Mouse (Mus musculus) lung, embryonic 16.5 days (tissue): Measurements from ENCODE around the gene Olfml2a. TPM values are rescaled to one million over a fixed set of nuclear protein-coding genes. Genes with fewer than 3 reads are reported as not detected.

ENCODE experiments used
- ATAC-seq: fragments of 200-750 bp; cut with Nextera tagmentation; 2 replicates; pipeline ENCODE4 v1.8.0; 2017; ENCODE audit warnings: low read depth, mild to moderate bottlenecking, moderate library complexity
- H3K27ac ChIP-seq: fragments of 300-500 bp; sonication (generic); 2 replicates; pipeline ENCODE4 v1.5.1; 2014; ENCODE audit warnings: mild to moderate bottlenecking, control low read depth, low read length
- H3K27me3 ChIP-seq: fragments of 300-500 bp; sonication (generic); 2 replicates; pipeline ENCODE4 v1.6.1; 2014; ENCODE audit warnings: low read depth, low read length, mixed read lengths; ENCODE audit not compliant: control insufficient read depth, insufficient read depth
- H3K36me3 ChIP-seq: fragments of 300-500 bp; sonication (generic); 2 replicates; pipeline ENCODE4 v1.6.1; 2014; ENCODE audit warnings: low read length; ENCODE audit not compliant: control insufficient read depth, insufficient read depth
- H3K4me1 ChIP-seq: fragments of 300-500 bp; sonication (generic); replicated peaks from 2 replicates; pipeline ENCODE4 v1.6.1; 2014; ENCODE audit warnings: low read length, mixed read lengths; ENCODE audit not compliant: control insufficient read depth, insufficient read depth
- H3K4me2 ChIP-seq: fragments of 300-500 bp; sonication (generic); 2 replicates; pipeline ENCODE4 v1.6.1; 2014; ENCODE audit warnings: low read depth, low read length, control low read depth
- H3K4me3 ChIP-seq: fragments of 300-500 bp; sonication (generic); 2 replicates; pipeline ENCODE4 v1.5.1; 2014; ENCODE audit warnings: mild to moderate bottlenecking, low read length, control low read depth
- H3K9ac ChIP-seq: fragments of 300-500 bp; sonication (generic); 2 replicates; pipeline ENCODE4 v1.6.1; 2014; ENCODE audit warnings: low read length, control low read depth
- H3K9me3 ChIP-seq: fragments of 300-500 bp; sonication (generic); 2 replicates; pipeline ENCODE4 v1.6.1; 2016; ENCODE audit warnings: low read length; ENCODE audit not compliant: control insufficient read depth
- WGBS: fragments of 180-500 bp; shearing (Covaris S2); extraction: QIAGEN DNeasy Blood & Tissue Kit; methylation state at CpG from one replicate; pipeline ENCODE4 v1.1.7; 2014; 5-methylcytosine and 5-hydroxymethylcytosine counted together
- polyA plus RNA-seq: library from polyadenylated mRNA; unstranded; fragments of >200 nt; fragmentation: Nextera tagmentation; extraction: Ambion mirVana; gene quantifications from 2 replicates; pipeline ENCODE4 v1.2.1, GENCODE M21; 2015

Gene Olfml2a
- polyA plus RNA-seq, 1 experiment from 2014 or later = 7.5 TPM

GRCm38 (mm10) chr2:39001866-39002265 is 70.1 kb downstream of the Olfml2a start:
- Histone ChIP-seq H3K4me3 (no peak overlapping the region), H3K9me3 (no peaks in the 10 kb centered on the region), H3K36me3 (peaks cover 34% of the 10 kb centered on the region), H3K27ac (no peak overlapping the region), H3K27me3 (no peaks in the 10 kb centered on the region), H3K9ac (no peak overlapping the region), H3K4me1 (peaks cover 29% of the 10 kb centered on the region), H3K4me2 (no peak overlapping the region)
- no peak for ATAC-seq
- 75% methylated on average over 3 of the region's 3 CpGs for WGBS

DNA sequence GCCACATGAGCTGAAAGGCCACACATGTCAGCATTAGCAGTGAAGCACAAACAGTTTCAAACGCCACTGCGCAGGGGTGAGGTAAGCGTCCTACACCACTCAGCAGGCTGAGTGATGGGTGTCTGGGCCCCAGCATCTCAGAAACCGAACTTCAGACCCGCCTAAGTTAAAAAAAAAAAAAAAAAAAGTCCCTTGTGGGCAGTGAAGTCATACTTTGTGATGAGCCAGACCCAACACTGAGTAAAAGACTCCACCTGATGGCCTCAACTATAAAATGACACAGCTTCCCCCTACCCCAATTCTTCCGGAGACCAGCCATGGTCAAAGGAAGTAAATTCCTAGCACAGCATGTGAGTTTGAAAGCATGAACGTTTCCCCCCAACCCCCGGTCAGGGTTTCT is 71.3 kb downstream of the Olfml2a start:
- no peak for ATAC-seq
- H3K4me1 ChIP-seq = peaks cover 28% of the 10 kb centered on the region
- H3K27ac ChIP-seq = no peak overlapping the region
- 42% methylated on average over 8 of the region's 8 CpGs for WGBS
- H3K4me3 ChIP-seq = peak overlapping the region; percentile 93
- no peaks in the 10 kb centered on the region for H3K9me3 ChIP-seq
- H3K4me2 ChIP-seq = peak overlapping the region; percentile 66
- peaks cover 34% of the 10 kb centered on the region for H3K36me3 ChIP-seq
- peak overlapping the region; percentile 92; the same call in 1 of the 2 replicates for H3K9ac ChIP-seq
- no peaks in the 10 kb centered on the region for H3K27me3 ChIP-seq

GRCm38 (mm10) chr2:39003512-39003911 is 71.7 kb downstream of the Olfml2a start:
- WGBS = 66% methylated on average over 5 of the region's 5 CpGs
- peaks cover 34% of the 10 kb centered on the region for H3K36me3 ChIP-seq
- H3K27me3 ChIP-seq = no peaks in the 10 kb centered on the region
- no peak for ATAC-seq
- H3K4me1 ChIP-seq = peaks cover 28% of the 10 kb centered on the region
- H3K4me2 ChIP-seq = peak overlapping the region; percentile 66
- H3K4me3 ChIP-seq = peak overlapping the region; percentile 93
- H3K9ac ChIP-seq = peak overlapping the region; percentile 92
- no peak overlapping the region for H3K27ac ChIP-seq
- H3K9me3 ChIP-seq = no peaks in the 10 kb centered on the region

DNA sequence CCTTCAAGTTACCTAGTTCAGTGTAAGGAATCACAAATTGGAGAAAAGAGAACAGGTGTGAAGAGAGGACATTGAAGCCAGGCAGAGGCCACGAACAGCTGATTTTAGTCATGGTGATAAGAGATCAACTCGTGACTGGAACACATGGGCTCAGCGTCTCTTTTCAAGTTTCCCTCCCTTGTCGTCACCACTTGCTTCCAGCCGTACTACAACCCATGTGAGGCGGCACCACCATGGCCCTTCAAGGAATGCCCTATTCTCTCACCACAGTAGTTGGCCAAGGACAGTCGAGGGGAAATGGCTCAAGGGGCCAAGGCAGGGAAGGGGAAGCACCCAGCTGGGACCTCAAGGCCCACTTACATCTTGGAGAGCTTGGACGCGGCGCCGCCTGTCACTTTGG is 72.6 kb downstream of the Olfml2a start:
- H3K27me3 ChIP-seq = no peaks in the 10 kb centered on the region
- H3K27ac ChIP-seq = peak overlapping the region; percentile 83
- H3K4me2 ChIP-seq = peak overlapping the region; percentile 66
- peak overlapping the region; percentile 93 for H3K4me3 ChIP-seq
- H3K4me1 ChIP-seq = peaks cover 32% of the 10 kb centered on the region
- no peaks in the 10 kb centered on the region for H3K9me3 ChIP-seq
- peaks cover 34% of the 10 kb centered on the region for H3K36me3 ChIP-seq
- H3K9ac ChIP-seq = peak overlapping the region; percentile 92
- ATAC-seq = no peak
- whole genome bisulfite sequencing = 0% methylated on average over 11 of the region's 11 CpGs

- peak within 1 kb of the TSS; percentile 83 for H3K27ac ChIP-seq
- H3K4me3 ChIP-seq = peak within 1 kb of the TSS; percentile 93
- ATAC-seq = peak; percentile 89
- under 1% methylated on average over 58 of the region's 58 CpGs for WGBS
- H3K36me3 ChIP-seq = peaks cover 32% of the 10 kb centered on the region
- peak within 1 kb of the TSS; percentile 66 for H3K4me2 ChIP-seq
- no peaks in the 10 kb centered on the region for H3K9me3 ChIP-seq
- peak within 1 kb of the TSS; percentile 92 for H3K9ac ChIP-seq
- H3K27me3 ChIP-seq = no peaks in the 10 kb centered on the region
- peaks cover 36% of the 10 kb centered on the region for H3K4me1 ChIP-seq
Observed at GRCm38 (mm10) chr2:39004880-39005435, 73.2 kb downstream of the Olfml2a start, which contains the start of gene Arpc5l. Gene Arpc5l, plus strand, starts transcription at chr2:39005348.

DNA sequence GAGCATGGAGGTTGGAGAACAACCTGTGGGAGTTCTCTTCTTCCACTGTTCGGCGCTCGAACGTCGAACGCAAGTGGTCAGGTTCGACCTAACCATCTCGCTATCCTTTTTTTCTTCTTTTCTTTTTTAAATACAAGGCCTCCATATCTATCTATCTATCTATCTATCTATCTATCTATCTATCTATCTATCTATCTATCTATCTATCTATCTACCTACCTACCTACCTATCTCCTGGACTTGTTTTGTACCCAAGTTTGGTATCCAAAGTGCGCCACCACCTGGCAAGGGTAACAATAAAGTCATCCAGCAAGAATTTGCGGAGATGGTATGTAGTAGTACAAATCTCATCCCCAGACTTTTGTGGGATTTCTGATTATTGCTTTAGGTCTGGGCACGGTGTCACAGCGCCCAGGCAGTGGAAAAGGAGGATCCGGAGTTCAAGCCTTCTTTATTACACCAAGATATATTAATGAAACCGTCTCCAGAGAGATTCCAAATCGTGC is 73.8 kb downstream of the Olfml2a start, which contains the start of gene Rpl35:
Gene Rpl35 (minus strand): TSS at position 51 of the 506 bp plus-strand sequence.
- WGBS = 10% methylated on average over 15 of the region's 15 CpGs
- peaks cover 36% of the 10 kb centered on the region for H3K4me1 ChIP-seq

DNA sequence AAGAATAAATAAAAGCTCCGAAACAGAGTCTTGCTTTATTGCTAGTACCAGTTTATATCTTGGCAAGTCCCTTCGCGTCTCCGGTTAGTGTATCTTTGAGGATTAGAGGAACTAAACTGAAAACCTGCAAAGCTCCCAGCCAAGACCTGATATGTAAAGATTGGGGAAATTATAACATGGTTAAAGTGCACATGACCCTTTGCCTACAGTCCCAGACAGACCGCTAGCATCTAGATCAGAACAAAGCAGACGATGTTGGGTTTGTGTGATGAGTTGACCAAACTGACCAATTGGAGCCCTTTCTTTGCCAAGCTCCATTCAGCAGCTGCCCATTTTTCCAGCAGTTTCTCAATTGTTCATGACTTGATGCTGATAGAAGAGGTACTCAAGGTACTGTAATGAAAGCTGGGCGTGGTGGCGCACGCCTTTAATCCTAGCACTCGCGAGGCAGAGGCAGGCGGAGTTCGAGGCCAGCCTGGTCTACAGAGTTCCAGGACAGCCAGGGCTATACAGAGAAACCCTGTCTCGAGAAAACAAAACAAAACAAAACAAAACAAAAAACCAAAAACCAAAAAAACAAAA is 74.5 kb downstream of the Olfml2a start:
- H3K27ac ChIP-seq = no peak overlapping the region
- peak overlapping the region; percentile 66 for H3K4me2 ChIP-seq
- H3K4me1 ChIP-seq = peaks cover 36% of the 10 kb centered on the region
- peak overlapping the region; percentile 93 for H3K4me3 ChIP-seq
- peak overlapping the region; percentile 79 for H3K9ac ChIP-seq
- H3K27me3 ChIP-seq = no peaks in the 10 kb centered on the region
- H3K36me3 ChIP-seq = peaks cover 19% of the 10 kb centered on the region
- ATAC-seq = no peak
- H3K9me3 ChIP-seq = no peaks in the 10 kb centered on the region
- WGBS = 88% methylated on average over 14 of the region's 14 CpGs

More for the DNA sequence above, 73.8 kb downstream of the Olfml2a start, which contains the start of gene Rpl35:
- H3K27ac ChIP-seq = peak within 1 kb of the TSS; percentile 83
- peak within 1 kb of the TSS; percentile 92 for H3K9ac ChIP-seq
- H3K4me3 ChIP-seq = peak within 1 kb of the TSS; percentile 93
- no peak for ATAC-seq
- H3K36me3 ChIP-seq = peaks cover 25% of the 10 kb centered on the region
- H3K9me3 ChIP-seq = no peaks in the 10 kb centered on the region
- no peaks in the 10 kb centered on the region for H3K27me3 ChIP-seq
- H3K4me2 ChIP-seq = peak within 1 kb of the TSS; percentile 66

GRCm38 (mm10) chr2:39007865-39008264 is 76.1 kb downstream of the Olfml2a start:
- Histone ChIP-seq H3K36me3 (peaks cover 12% of the 10 kb centered on the region), H3K4me3 (peak overlapping the region; percentile 94), H3K4me1 (peaks cover 32% of the 10 kb centered on the region), H3K9me3 (no peaks in the 10 kb centered on the region), H3K27ac (peak overlapping the region; percentile 93), H3K4me2 (peak overlapping the region; percentile 83), H3K27me3 (no peaks in the 10 kb centered on the region), H3K9ac (peak overlapping the region; percentile 94)
- under 1% methylated on average over 31 of the region's 44 CpGs for WGBS
- peak; percentile 88 for ATAC-seq

DNA sequence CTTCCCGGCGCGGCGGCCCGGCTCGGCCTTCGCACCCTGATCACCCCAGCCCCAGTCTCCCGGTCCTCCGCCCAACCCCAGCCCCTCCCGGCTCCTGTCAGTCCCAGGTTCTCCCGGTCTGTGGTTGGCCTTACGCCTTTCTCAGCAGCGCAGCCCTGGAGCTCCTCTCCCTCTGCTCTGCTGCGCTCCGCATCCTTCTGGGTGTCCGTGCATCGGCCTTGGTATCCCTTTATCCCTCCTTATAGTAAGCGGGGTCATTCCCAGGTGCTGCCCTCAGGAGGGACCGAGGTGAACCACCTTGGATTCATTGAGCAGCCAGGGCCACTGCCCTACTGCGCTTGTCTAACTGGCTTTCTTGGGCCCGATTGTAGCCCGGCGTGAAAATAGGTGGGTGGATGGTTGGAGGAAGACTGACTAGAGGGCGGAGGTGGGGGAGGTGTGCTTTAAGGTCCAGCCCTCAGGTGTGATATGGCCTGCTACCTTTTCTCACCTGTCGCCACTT is 76.6 kb downstream of the Olfml2a start:
- H3K27me3 ChIP-seq = no peaks in the 10 kb centered on the region
- H3K9me3 ChIP-seq = no peaks in the 10 kb centered on the region
- under 1% methylated on average over 19 of the region's 25 CpGs for WGBS
- peaks cover 27% of the 10 kb centered on the region for H3K4me1 ChIP-seq
- H3K36me3 ChIP-seq = peaks cover 10% of the 10 kb centered on the region
- peak overlapping the region; percentile 93 for H3K27ac ChIP-seq
- H3K9ac ChIP-seq = peak overlapping the region; percentile 94
- peak overlapping the region; percentile 94 for H3K4me3 ChIP-seq
- peak; percentile 37 for ATAC-seq
- peak overlapping the region; percentile 83 for H3K4me2 ChIP-seq
